Mouse (Mus musculus) kidney, postnatal 0 days (tissue): ENCODE measurements around the gene Fut1. TPM values are rescaled to one million over a fixed set of nuclear protein-coding genes. Genes with fewer than 3 reads are reported as not detected.
A peak's percentile ranks its signal among the peaks of the same experiment; 100 is the strongest.

Experiments used
- ATAC-seq: fragments of 200-750 bp; cut with Nextera tagmentation; replicated peaks from 2 replicates; pipeline ENCODE4 v1.8.0; 2017; ENCODE audit warnings: low read depth, moderate number of reproducible peaks, moderate TSS enrichment, moderate library complexity; ENCODE audit not compliant: low FRiP score
- DNase-seq: peaks from one replicate; pipeline ENCODE4 v3.0.0-alpha.2; 2016; ENCODE audit warnings: low spot score
- H3K27ac ChIP-seq: fragments of 300-500 bp; sonication (generic); 2 replicates; pipeline ENCODE4 v1.5.1; 2014; ENCODE audit warnings: mild to moderate bottlenecking
- H3K27me3 ChIP-seq: fragments of 300-500 bp; sonication (generic); 2 replicates; pipeline ENCODE4 v1.6.1; 2014; ENCODE audit warnings: low read length, mixed read lengths; ENCODE audit not compliant: insufficient read depth
- H3K36me3 ChIP-seq: fragments of 300-500 bp; sonication (generic); 2 replicates; pipeline ENCODE4 v1.6.1; 2014; ENCODE audit warnings: low read length, mixed read lengths; ENCODE audit not compliant: insufficient read depth
- H3K4me1 ChIP-seq: fragments of 300-500 bp; sonication (generic); replicated peaks from 2 replicates; pipeline ENCODE4 v1.6.1; 2014; ENCODE audit warnings: antibody characterized with exemption, low read length, mixed read lengths; ENCODE audit not compliant: insufficient read depth
- H3K4me2 ChIP-seq: fragments of 300-500 bp; sonication (generic); 2 replicates; pipeline ENCODE4 v1.6.1; 2014; ENCODE audit warnings: mild to moderate bottlenecking, low read length, moderate library complexity, mixed read lengths
- H3K4me3 ChIP-seq: fragments of 300-500 bp; sonication (generic); replicated peaks from 2 replicates; pipeline ENCODE4 v1.5.1; 2014; ENCODE audit warnings: low read depth, low read length
- H3K9ac ChIP-seq: fragments of 300-500 bp; sonication (generic); 2 replicates; pipeline ENCODE4 v1.6.1; 2014; ENCODE audit warnings: low read depth, low read length
- H3K9me3 ChIP-seq: fragments of 300-500 bp; sonication (generic); replicated peaks from 2 replicates; pipeline ENCODE4 v1.6.1; 2016; ENCODE audit warnings: low read length, inconsistent platforms, mixed read lengths
- CTCF ChIP-seq: IDR thresholded peaks from 2 replicates; pipeline ENCODE4 v1.5.1; 2016; ENCODE audit warnings: antibody characterized with exemption, low read depth, mild to moderate bottlenecking, moderate library complexity
- WGBS: fragments of 180-500 bp; shearing (Covaris S2); extraction: QIAGEN DNeasy Blood & Tissue Kit; methylation state at CpG from one replicate; pipeline ENCODE4 v1.1.7; 2014; 5-methylcytosine and 5-hydroxymethylcytosine counted together
- polyA plus RNA-seq: library from polyadenylated mRNA; unstranded; fragments of >200 nt; fragmentation: Nextera tagmentation; extraction: Ambion mirVana; gene quantifications from 2 replicates; pipeline ENCODE4 v1.2.1, GENCODE M21; 2015

The Fut1 gene
- polyA plus RNA-seq, 1 experiment from 2014 or later = 0.26 TPM

DNA sequence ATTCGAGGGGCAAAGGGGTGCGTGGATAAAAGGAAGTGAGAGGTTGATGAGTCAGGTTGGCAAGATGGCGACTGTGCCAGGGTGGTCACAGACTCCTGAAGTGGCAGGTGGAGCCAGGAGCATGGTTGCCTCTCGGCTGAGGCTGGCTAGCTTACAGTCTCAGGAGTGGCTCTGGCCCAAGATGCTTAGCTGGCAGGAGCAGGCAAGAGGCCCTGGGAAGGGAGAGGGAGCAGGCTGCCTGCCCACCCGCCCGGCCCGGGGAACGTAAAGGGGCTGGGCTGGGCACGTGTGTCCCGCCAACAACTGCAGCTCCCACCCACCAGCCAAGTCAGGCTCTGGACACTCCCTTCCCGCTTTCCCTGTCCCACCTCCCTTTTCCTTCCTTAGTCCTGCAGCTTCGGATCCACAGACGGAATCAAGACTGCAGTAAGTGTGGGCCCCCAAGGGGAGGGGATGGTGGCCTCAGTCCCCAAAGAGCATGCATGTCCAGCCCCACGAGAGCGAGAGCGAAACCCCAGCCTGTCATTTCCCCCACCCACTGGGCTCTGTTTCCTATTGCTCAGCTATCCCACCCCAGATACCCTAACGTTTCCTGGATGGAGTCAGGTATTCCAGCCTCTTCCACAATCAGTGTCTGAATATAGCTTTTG, 24.4 kb downstream of the Fut1 start:
- Histone ChIP-seq H3K9ac (no peak overlapping the region), H3K4me1 (peaks cover 37% of the 10 kb centered on the region)

DNA sequence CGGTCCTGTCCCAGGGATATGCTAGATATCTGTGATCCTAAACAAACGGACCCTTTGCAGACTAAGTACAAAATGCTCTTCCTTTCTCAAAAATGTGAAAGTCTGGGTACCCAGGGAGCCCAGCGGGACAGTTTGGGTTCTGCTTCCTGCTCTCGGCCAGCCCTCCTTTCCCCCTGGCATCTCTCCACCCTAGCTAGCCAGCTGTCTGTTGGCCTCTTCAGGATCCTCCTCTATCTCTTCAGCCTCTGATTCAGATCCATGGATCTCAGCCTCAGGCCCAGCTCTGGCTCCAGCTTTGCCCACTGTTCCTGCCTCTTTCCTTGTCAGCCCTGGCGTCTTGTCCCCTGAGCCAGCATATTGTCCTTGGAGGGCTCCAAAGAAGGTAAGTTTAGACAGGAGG, 25.0 kb downstream of the Fut1 start:
- Histone ChIP-seq H3K27me3 (no peaks in the 10 kb centered on the region), H3K4me2 (peak overlapping the region; percentile 67), H3K27ac (peak overlapping the region; percentile 91; the same call in 1 of the 2 replicates), H3K9ac (no peak overlapping the region), H3K4me1 (peaks cover 37% of the 10 kb centered on the region), H3K4me3 (0 out of 2 replicates have a peak overlapping the region, but pooled peaks have one; percentile 4), H3K9me3 (no peaks in the 10 kb centered on the region), H3K36me3 (no peaks in the 10 kb centered on the region)
- WGBS = 71% methylated on average over 5 of the region's 5 CpGs
- DNase-seq = no peak
- no peak for ATAC-seq
- no peak for TF ChIP-seq CTCF

More for the DNA sequence above, 24.4 kb downstream of the Fut1 start:
- H3K27ac ChIP-seq = no peak overlapping the region
- DNase-seq = peak; percentile 66
- TF ChIP-seq CTCF = no peak
- ATAC-seq = no peak
- no peaks in the 10 kb centered on the region for H3K27me3 ChIP-seq
- H3K9me3 ChIP-seq = no peaks in the 10 kb centered on the region
- peak overlapping the region; percentile 67 for H3K4me2 ChIP-seq
- 0 out of 2 replicates have a peak overlapping the region, but pooled peaks have one; percentile 4 for H3K4me3 ChIP-seq
- H3K36me3 ChIP-seq = 0 out of 2 replicates have a peak, but pooled peaks cover 3% of the 10 kb centered on the region
- 56% methylated on average over 13 of the region's 17 CpGs for WGBS

DNA sequence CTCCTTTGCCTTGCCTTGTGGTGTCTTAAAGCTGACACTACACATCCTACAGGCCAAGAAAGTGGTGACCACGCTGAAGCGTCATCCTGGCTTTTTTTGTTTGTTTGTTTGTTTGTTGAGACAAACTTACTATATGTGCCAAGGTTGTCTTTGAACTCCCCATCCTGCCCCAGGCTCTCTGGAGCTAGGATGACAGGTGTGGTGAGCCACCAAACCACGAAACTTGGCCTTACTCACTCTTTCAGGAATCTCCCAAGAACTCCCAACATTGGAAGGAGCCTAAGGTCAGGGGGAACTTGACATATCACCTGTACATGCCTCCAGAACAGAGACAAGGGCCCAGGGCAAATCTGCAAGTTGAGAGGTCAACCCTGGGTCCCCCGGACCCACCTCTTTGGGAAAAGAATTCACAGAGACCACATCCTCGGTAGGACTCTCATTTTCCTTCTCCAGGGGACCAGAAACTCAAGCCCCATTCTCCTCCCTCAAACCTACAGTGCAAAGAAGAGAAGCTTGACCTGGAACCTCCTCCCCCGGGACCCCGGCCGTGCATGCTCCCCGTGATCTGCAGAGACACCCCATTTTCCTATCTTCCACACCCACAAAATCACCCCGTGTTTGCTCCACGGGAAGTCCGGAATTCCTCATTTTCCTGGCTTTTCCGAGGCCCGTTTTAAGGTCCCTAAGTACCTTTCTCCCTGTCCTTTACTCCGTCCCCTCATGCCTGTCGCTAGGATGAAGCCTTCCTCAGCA, 25.6 kb downstream of the Fut1 start:
- Histone ChIP-seq H3K4me1 (peaks cover 37% of the 10 kb centered on the region), H3K27me3 (no peaks in the 10 kb centered on the region), H3K9me3 (no peaks in the 10 kb centered on the region), H3K27ac (peak overlapping the region; percentile 91), H3K4me3 (peak overlapping the region; percentile 32), H3K4me2 (peak overlapping the region; percentile 67), H3K36me3 (no peaks in the 10 kb centered on the region), H3K9ac (peak overlapping the region; percentile 65)
- DNase-seq (no peak), ATAC-seq (no peak)
- no peak for TF ChIP-seq CTCF
- 28% methylated on average over 16 of the region's 16 CpGs for WGBS

DNA sequence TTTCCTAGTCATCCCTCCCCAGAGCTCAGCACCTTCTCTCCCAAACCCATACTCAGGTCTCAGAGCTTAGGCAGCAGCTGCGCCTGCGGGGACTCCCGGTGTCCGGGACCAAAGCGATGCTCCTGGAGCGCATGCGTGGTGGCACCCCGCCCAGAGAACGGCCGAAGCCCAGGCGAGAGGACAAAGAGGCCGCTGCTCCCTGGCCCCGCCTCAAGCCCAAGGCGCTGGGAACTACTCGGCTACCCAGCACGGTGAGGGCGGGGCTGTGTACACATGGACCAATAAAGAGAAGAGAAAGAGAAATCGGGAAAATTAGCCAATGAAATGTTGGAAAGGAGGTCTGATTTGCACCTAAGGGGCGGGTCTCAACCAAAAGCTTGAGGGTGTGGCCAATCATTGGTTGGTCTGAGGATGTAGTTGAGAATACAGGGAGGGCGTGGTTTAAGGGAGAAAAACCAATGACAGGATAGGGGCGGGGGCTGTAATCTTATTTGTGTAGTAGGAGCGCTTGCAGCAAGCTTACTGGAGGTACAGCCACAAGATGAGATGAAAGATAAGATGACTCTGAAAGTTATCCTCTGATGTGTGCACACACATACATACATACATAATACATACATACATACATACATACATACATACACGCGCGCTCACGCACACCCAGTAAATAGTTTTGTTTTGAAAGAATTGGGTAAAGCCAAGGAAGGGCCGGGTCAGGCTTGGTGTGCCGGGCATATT, 26.5 kb downstream of the Fut1 start:
- Histone ChIP-seq H3K4me1 (peaks cover 37% of the 10 kb centered on the region), H3K4me3 (peak overlapping the region; percentile 32)

DNA sequence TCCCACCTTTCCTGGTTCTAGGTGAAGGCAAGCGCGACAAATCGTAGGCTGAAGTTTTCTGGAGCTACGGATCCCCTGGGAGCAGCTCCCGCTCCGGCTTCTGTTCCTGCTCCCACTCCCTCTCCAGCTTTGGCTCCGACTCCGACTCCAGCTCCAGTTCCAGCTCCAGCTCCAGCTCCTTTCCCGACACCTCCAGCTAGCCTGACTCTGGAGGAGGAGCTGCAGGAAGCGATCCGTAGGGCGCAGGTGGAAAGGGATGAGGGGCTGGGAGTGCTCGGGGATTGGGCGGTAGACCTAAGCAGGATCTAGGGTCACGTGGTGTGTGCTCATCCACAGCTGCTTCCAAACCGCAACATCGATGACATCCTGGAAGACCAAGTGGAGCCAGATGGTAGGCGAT, 27.1 kb downstream of the Fut1 start:
- peak overlapping the region; percentile 51; the same call in 1 of the 2 replicates for H3K9ac ChIP-seq
- H3K4me1 ChIP-seq = peaks cover 37% of the 10 kb centered on the region
- ATAC-seq (peak; percentile 5), DNase-seq (peak; percentile 84)
- peak overlapping the region; percentile 11 for H3K4me3 ChIP-seq
- no peaks in the 10 kb centered on the region for H3K27me3 ChIP-seq
- TF ChIP-seq CTCF = no peak
- H3K4me2 ChIP-seq = peak overlapping the region; percentile 66
- WGBS = 13% methylated on average over 18 of the region's 18 CpGs
- H3K9me3 ChIP-seq = no peaks in the 10 kb centered on the region
- no peaks in the 10 kb centered on the region for H3K36me3 ChIP-seq
- peak overlapping the region; percentile 74 for H3K27ac ChIP-seq

More for the DNA sequence above, 26.5 kb downstream of the Fut1 start:
- Histone ChIP-seq H3K4me2 (peak overlapping the region; percentile 67), H3K9ac (peak overlapping the region; percentile 65), H3K27ac (peak overlapping the region; percentile 91), H3K27me3 (no peaks in the 10 kb centered on the region), H3K36me3 (no peaks in the 10 kb centered on the region), H3K9me3 (no peaks in the 10 kb centered on the region)
- DNase-seq (peak; percentile 100), ATAC-seq (peak; percentile 94)
- WGBS = 6% methylated on average over 28 of the region's 28 CpGs
- no peak for TF ChIP-seq CTCF
